Mouse (Mus musculus): ENCODE data around the gene Cars.

Cars gene

GRCm38 (mm10) chr7:143510593-143511334 lies 89.1 kb downstream of the Cars start:
- no peak for DNase-seq

- DNase-seq = no peak
Observed at GRCm38 (mm10) chr7:143509566-143509965, 90.3 kb downstream of the Cars start.
